Mouse (Mus musculus): Measurements from ENCODE around the gene Phc1.

Gene Phc1

GRCm38 (mm10) chr6:122337546-122337945 is 2.8 kb downstream of the Phc1 start:
- DNase-seq = no peak

DNA sequence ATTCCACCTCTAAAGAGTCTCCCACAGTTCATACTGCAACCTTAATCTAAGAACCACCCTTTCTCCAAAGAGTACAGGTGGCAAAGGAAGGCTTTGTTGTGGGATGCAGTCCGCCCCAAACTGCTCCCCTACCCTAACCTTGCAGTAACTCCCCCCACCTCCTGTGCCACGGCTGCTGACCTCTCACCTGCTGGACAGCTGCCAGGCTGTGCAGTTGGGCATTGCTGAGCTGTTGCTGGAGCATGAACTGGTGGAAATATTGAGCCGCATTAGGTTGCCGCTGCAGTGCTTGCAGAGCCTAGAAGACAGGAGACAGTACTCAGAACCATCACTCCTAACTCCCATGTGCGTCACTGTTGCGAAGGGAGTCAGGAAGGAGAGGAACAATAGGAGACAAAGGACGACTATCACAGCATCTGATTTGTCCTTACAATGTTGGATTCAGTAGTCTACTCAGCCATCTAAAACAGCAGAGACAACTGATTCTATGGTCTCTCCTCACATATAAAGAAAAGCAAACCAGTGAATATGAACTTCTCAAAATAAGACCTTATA is 5.5 kb downstream of the Phc1 start:
- no peak for DNase-seq

DNA sequence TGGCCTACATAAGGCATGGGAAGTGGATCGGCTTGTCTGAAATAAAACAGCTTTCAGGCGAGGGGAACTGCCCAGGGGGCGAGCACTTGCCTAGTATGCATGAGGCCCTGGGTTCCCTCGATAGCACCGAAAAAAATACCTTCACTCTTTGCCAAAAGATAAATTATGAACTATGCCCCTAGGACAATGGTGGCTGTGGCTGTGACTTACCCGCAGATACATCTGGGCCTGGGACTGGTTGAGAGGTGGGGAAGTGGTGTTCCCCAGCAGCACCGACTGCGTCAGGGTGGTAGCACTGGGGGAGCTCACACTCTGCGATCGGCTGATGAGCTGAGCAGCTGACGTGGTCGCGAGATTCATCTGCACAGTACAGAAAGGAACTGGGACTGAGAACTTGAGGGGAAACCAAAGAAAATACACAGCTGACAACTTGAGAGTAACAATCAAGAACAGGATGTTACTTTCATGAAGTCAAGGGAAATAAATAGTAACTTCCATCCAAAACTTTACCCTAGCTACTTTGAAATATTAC is 7.2 kb downstream of the Phc1 start:
- no peak for DNase-seq

GRCm38 (mm10) chr6:122325361-122325975 is 14.9 kb downstream of the Phc1 start:
- no peak for DNase-seq

- no peak for DNase-seq
Measured at GRCm38 (mm10) chr6:122318726-122319125, 21.6 kb downstream of the Phc1 start.

GRCm38 (mm10) chr6:122310187-122310820 is 30.1 kb downstream of the Phc1 start:
- no peak for DNase-seq

- no peak for DNase-seq
Measured at GRCm38 (mm10) chr6:122309446-122309960, 30.9 kb downstream of the Phc1 start.

DNA sequence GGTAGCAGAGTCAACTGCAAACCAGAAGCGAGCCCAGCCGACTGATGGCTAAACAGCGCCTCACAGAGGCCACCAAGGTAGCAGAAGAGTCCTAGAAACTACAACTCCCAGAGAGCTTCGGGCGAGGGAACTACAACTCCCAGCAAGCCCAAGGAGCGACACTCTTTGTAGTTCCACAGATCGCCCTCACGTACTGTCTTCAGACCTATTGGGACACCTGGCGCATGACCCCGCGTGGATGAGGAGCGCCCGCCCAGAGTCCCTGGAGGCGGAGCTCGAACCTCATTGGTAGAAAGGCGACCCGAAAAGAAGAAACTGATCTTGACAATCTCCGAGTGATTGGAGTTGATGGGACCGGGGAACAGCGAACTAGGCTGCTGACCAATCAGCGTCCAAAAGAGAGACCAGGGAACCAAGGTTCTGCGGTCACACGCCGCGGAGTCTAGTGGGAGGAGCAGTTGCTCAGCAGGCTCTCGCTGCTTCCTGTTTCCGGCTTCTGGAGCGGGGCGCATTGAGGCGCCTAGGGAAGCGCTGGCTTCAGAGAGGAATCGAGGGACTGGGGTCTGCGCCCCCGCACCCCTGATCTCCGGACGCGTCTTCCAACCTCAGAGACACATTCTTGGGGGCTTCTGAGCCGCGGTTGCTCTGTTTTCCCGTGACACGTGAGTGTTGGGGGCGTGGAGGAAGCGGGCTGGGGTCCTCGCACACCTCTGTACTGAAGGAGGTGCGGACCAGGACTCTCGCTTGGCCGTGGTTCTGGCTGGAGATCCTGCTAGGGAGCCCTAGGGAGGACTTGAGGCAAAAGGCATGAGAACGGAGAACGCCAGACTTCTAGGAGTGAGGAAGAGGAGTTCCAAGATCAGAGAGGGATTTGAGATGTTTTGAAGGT is 31.6 kb downstream of the Phc1 start, which contains the start of gene M6pr:
TSS of gene M6pr (plus strand) at position 216 of the 889 bp plus-strand sequence.
- peak; percentile 96 to 98 for DNase-seq

GRCm38 (mm10) chr6:122308136-122308504 is 32.2 kb downstream of the Phc1 start:
- DNase-seq = peak in 1 of 2 experiments; percentile 14

DNA sequence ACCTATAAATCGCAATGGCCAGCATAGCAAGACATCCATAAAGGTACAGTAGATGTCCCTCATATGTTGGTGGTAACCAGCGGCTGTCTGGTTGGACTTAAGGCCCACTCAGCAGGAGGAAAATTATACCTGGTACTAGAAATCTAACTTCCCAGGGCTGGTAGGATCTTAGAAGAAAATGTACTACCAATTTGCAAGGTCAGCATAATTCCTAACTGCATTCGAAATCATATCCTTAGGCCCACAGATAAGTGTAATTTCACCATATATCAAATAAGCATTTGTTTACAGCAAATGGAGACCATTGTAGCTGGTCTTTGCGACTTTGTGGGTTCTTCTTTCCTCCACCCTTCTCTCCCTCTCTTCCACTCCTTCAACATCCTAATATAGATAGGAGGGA is 33.7 kb downstream of the Phc1 start:
- DNase-seq = no peak

DNA sequence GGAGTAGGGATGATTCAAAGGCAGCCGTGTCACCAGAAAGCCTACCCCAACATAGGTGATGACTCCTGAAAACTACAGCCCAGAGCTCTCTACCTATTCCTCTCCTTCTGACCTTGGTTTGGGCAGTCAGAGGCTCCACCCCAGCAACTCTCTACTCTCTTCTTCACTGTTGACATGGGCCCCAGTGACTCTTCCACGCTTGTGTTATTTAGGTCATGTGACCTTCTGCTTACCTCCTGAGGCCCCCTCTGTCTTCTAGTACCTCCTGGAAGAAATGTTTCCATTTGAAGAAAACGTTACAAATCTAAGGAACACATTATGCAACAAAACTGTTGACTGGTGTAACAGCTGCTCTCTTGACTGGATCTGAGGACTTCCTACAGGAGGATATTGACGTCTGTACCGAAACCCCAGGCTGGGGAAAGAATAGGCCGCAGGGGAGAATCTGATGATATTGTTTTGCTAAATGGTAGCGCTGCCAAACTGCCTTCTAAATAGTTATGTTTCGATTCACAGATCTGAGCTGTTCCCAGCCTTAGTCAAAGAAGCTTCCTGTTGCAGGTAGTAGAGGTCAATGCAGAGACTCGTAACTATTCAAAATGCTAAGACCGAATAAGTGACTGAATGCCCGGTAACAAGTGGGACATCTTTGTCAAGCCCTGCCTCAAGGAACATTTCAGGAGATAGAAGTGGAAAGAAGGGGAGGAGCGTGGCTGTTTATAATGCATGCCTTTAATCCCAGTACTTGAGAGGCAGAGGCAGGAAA is 35.4 kb downstream of the Phc1 start:
- DNase-seq = no peak

DNA sequence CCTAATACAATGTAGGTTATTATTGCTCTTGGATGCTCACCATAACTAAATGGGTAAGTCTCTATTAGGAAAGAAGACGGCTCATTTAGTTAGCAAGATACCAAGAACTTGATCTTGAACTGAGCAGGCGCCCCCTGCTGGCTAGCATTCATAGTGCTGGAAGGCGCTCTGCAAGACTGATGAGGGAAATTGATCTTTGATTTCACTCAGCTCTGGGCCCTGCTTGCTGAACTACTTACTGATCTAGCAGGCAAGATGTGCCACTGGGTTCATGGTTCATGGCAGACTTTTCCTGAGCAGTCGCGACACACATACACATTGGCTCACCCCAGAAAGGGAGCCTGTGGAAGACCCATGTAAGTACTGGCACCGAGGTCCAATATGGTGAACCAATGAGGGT is 36.0 kb downstream of the Phc1 start:
- DNase-seq = peak; percentile 29 to 39

DNA sequence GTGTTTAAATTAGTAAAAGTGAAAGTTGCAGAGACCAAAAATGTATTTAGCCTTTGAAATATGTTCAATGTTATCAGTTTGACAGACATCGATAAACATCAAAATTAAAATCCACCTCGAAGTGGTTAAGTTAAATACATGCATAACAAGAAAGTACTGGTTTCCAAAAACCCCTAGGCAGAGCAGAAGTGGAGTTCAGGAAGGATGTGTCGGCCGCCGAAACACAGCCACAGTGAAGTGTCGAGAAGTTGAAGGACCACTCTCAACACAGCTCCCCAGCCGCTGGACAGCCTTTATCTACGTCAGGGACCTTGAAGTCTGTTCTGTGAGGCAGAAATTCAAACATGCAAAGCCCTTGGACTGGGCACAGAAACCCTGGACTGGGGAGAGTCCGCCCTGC is 36.8 kb downstream of the Phc1 start:
- DNase-seq = no peak

- no peak for DNase-seq
Measured at GRCm38 (mm10) chr6:122302661-122303060, 37.7 kb downstream of the Phc1 start.

DNA sequence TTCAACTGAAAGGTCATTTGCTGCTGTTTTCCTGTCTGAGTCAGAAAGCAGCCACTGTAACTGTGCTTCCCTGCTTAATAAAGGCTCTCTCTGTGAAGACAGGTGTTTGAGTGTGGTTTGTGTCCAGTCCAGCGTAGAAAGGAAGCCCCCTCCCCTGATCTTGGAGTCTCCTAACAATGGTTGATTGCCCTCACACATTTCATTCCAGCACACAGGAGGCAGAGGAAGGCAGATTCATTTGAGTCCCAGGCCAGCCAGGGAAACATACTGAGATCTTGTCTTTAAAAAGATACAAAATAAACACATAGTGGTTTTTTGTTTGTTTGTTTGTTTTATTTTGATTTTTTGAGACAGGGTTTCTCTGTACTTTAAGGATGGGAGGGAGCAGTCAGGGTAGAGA is 38.2 kb downstream of the Phc1 start:
- no peak for DNase-seq

- DNase-seq = no peak
Measured at GRCm38 (mm10) chr6:122299621-122300133, 40.7 kb downstream of the Phc1 start.

DNA sequence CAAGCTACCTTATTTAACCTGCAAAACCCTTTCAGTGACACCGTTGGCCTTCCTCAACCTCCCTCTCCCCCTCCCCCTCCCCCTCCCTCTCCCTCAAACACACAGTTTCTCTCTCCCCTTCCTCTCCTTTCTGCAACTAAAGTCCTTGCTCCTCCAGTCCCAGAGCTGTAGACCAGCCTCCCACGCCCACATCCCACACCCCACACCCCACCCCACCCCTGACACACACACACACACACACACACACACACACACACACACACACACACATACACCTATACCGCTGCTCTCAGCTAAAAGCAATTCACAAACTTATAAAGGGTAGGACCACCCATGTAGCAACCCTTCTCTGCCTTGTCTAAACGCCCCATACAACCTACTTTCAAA is 42.1 kb downstream of the Phc1 start:
- DNase-seq = no peak

GRCm38 (mm10) chr6:122297279-122298222 is 42.8 kb downstream of the Phc1 start:
- DNase-seq = no peak

DNA sequence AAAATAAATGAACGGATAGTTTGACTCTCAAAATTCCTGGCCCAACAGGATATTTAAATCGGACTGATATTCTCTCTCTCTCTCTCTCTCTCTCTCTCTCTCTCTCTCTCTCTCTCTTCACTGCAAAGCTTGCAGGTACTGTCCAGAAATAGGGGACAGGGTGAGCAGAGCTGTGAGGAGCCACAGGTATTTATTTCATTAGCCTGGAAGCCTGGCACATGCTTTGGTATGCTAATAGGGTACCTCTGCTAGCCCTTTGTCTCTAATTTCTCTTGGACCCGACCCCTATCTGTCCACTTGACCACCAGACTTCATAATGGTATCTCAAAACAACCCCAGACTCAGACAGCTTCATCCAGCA is 43.5 kb downstream of the Phc1 start:
- no peak for DNase-seq

- DNase-seq = no peak
Measured at GRCm38 (mm10) chr6:122295242-122295641, 45.1 kb downstream of the Phc1 start.

- no peak for DNase-seq
Measured at GRCm38 (mm10) chr6:122294290-122294689, 46.1 kb downstream of the Phc1 start.
